Mouse (Mus musculus) cortical plate, adult 2 months (tissue): Measurements from ENCODE around the gene Arid2.

ENCODE experiments used
- CTCF ChIP-seq: fragments of 200-500 bp; IDR thresholded peaks from 2 replicates; pipeline ENCODE4 v1.5.1; 2011; ENCODE audit warnings: mild to moderate bottlenecking, control low read depth, low read length; ENCODE audit not compliant: insufficient read depth; ENCODE audit errors: extremely low read depth
- POLR2A ChIP-seq: fragments of 200-500 bp; IDR thresholded peaks from 2 replicates; pipeline ENCODE4 v1.6.1; 2011; ENCODE audit warnings: mild to moderate bottlenecking, low read length, control low read depth; ENCODE audit not compliant: insufficient read depth; ENCODE audit errors: extremely low read depth

DNA sequence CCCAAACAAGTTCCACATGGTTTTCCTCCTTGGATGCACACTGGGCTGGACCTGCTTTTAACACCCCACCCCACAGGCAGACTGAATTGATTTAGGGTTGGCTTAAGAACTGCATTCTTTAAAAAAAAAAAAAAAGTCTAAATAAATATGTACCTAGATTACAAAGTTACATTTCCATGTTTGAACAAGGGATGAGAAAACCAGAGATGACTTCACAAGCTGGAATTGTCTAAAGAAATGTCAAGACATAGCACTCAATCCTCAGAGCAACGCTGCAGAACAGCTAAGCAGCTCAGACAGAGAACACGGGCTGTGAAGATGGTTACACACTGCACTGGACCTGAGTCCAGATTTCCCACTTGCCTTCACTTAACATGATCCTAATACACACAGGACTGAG, 119.8 kb downstream of the Arid2 start:
- TF ChIP-seq CTCF, result no peak
- TF ChIP-seq POLR2A, result no peak
